Mouse (Mus musculus) bone marrow, adult 2 months (tissue): ENCODE data around the gene Ang2. TPM values are rescaled to one million over a fixed set of nuclear protein-coding genes. Genes with fewer than 3 reads are reported as not detected.

Experiments used
- H3K27ac ChIP-seq: fragments of 200-500 bp; 2 replicates; pipeline ENCODE4 v1.5.1; 2012; ENCODE audit warnings: low read depth, mild to moderate bottlenecking, control low read depth, inconsistent platforms, low read length; ENCODE audit not compliant: control insufficient read depth, poor library complexity, insufficient read depth
- H3K4me1 ChIP-seq: fragments of 200-500 bp; 2 replicates; pipeline ENCODE4 v1.6.1; 2011; ENCODE audit warnings: low read length; ENCODE audit not compliant: control insufficient read depth, insufficient read depth
- H3K4me3 ChIP-seq: fragments of 200-500 bp; replicated peaks from 2 replicates; pipeline ENCODE3; 2011; ENCODE audit warnings: mild to moderate bottlenecking, low read depth, low read length, control low read depth; ENCODE audit not compliant: control insufficient read depth
- CTCF ChIP-seq: fragments of 200-500 bp; IDR thresholded peaks from 2 replicates; pipeline ENCODE4 v1.5.1; 2011; ENCODE audit warnings: low read length, control low read depth; ENCODE audit not compliant: control insufficient read depth, insufficient read depth
- POLR2A ChIP-seq: fragments of 200-500 bp; IDR thresholded peaks from 2 replicates; pipeline ENCODE4 v1.6.1; 2011; ENCODE audit warnings: low read depth, mild to moderate bottlenecking, control low read depth, low read length, borderline replicate concordance; ENCODE audit not compliant: control insufficient read depth
- WGBS: fragments of 180-500 bp; shearing (Covaris S2); methylation state at CpG from one replicate; pipeline ENCODE4 v1.1.7; 2018; 5-methylcytosine and 5-hydroxymethylcytosine counted together
- polyA plus RNA-seq: library from polyadenylated mRNA; stranded (reverse); fragments of >200 nt; gene quantifications from 2 replicates; pipeline ENCODE4 v1.2.4, GENCODE M21; 2011; ENCODE audit warnings: low replicate concordance; ENCODE audit not compliant: missing spikeins, insufficient read depth, insufficient read length

Ang2 gene
- polyA plus RNA-seq, 1 experiment: not detected

GRCm38 (mm10) chr14:51156736-51157068, 42.2 kb downstream of the Ang2 start:
- Histone ChIP-seq H3K27ac (no peak overlapping the region), H3K4me1 (peaks cover 1% of the 10 kb centered on the region; the same call in 1 of the 2 replicates), H3K4me3 (no peak overlapping the region)
- 16% methylated on average over 4 of the region's 4 CpGs for WGBS
- TF ChIP-seq CTCF: no peak
- no peak for TF ChIP-seq POLR2A

GRCm38 (mm10) chr14:51156056-51156735, 42.8 kb downstream of the Ang2 start:
- H3K4me3 ChIP-seq: no peak overlapping the region
- TF ChIP-seq POLR2A: no peak
- no peak for TF ChIP-seq CTCF

GRCm38 (mm10) chr14:51152249-51152870, 46.6 kb downstream of the Ang2 start:
- TF ChIP-seq POLR2A: no peak
- no peak for TF ChIP-seq CTCF
- Histone ChIP-seq H3K4me3 (no peak overlapping the region), H3K4me1 (peaks cover 1% of the 10 kb centered on the region; the same call in 1 of the 2 replicates), H3K27ac (no peak overlapping the region)
- WGBS: 72% methylated on average over 5 of the region's 5 CpGs

More at GRCm38 (mm10) chr14:51156056-51156735, 42.8 kb downstream of the Ang2 start:
- Histone ChIP-seq H3K27ac (no peak overlapping the region), H3K4me1 (peaks cover 1% of the 10 kb centered on the region; the same call in 1 of the 2 replicates)
- WGBS: 69% methylated on average over 5 of the region's 5 CpGs

GRCm38 (mm10) chr14:51150206-51150831, 48.6 kb downstream of the Ang2 start:
- WGBS: 78% methylated on average over 3 of the region's 3 CpGs
- TF ChIP-seq POLR2A (no peak), CTCF (no peak)
- Histone ChIP-seq H3K4me1 (no peaks in the 10 kb centered on the region; the same call in 1 of the 2 replicates), H3K27ac (no peak overlapping the region), H3K4me3 (no peak overlapping the region)

- no peak overlapping the region for H3K4me3 ChIP-seq
- 70% methylated on average over 5 of the region's 5 CpGs for WGBS
- no peaks in the 10 kb centered on the region; the same call in 1 of the 2 replicates for H3K4me1 ChIP-seq
- TF ChIP-seq POLR2A (no peak), CTCF (no peak)
- H3K27ac ChIP-seq: no peak overlapping the region
These were observed 49.8 kb downstream of the Ang2 start for GRCm38 (mm10) chr14:51149164-51149563.

- 84% methylated on average over 3 of the region's 3 CpGs for WGBS
- Histone ChIP-seq H3K4me1 (no peaks in the 10 kb centered on the region; the same call in 1 of the 2 replicates), H3K4me3 (no peak overlapping the region), H3K27ac (no peak overlapping the region)
- TF ChIP-seq CTCF: no peak
These were observed 50.9 kb downstream of the Ang2 start for GRCm38 (mm10) chr14:51148006-51148405.

GRCm38 (mm10) chr14:51146685-51147084, 52.3 kb downstream of the Ang2 start, which contains the start of gene Rnase1:
Gene Rnase1, minus strand, starts transcription at chr14:51146785.
- 83% methylated on average over 2 of the region's 2 CpGs for WGBS
- TF ChIP-seq CTCF: no peak
- TF ChIP-seq POLR2A: no peak
- no peak within 1 kb of the TSS for H3K27ac ChIP-seq
- H3K4me1 ChIP-seq: no peaks in the 10 kb centered on the region; the same call in 1 of the 2 replicates
- H3K4me3 ChIP-seq: no peak within 1 kb of the TSS

- H3K4me1 ChIP-seq: no peaks in the 10 kb centered on the region; the same call in 1 of the 2 replicates
- no peak overlapping the region for H3K4me3 ChIP-seq
- TF ChIP-seq POLR2A (no peak), CTCF (no peak)
- H3K27ac ChIP-seq: no peak overlapping the region
- WGBS: 86% methylated on average over 6 of the region's 6 CpGs
These were observed 53.4 kb downstream of the Ang2 start for GRCm38 (mm10) chr14:51145521-51145920.

Other genes starting within 250 kb of the Ang2 start
- 70.8 and 109 TPM in 2 replicates for gene Pnp2, start 243.2 kb downstream of the Ang2 start, polyA plus RNA-seq
- gene Rnase10, start 191.4 kb downstream of the Ang2 start, polyA plus RNA-seq: not detected in 2 replicates
- not detected in 2 replicates for gene Rnase9, start 157.3 kb downstream of the Ang2 start, polyA plus RNA-seq
- not detected in 2 replicates for gene Rnase11, start 149.0 kb downstream of the Ang2 start, polyA plus RNA-seq
- gene Rnase12, start 141.5 kb downstream of the Ang2 start, polyA plus RNA-seq: 4.9 TPM in 1 of 2 replicates, not detected in the other
- not detected in 2 replicates for gene Olfr750, start 124.7 kb downstream of the Ang2 start, polyA plus RNA-seq
- 3.1 and 8.7 TPM in 2 replicates for gene Rnase4, start 108.1 kb downstream of the Ang2 start, polyA plus RNA-seq
- gene Ang, start 108.0 kb downstream of the Ang2 start, polyA plus RNA-seq: 4.4 and 7.2 TPM in 2 replicates
- not detected in 2 replicates for gene Eddm3b, start 84.7 kb downstream of the Ang2 start, polyA plus RNA-seq
- 11.6 and 19.4 TPM in 2 replicates for gene Rnase6, start 75.2 kb downstream of the Ang2 start, polyA plus RNA-seq
- not detected in 2 replicates for gene Rnase1, start 52.4 kb downstream of the Ang2 start, polyA plus RNA-seq
- gene Rnase2b, start 36.9 kb downstream of the Ang2 start, polyA plus RNA-seq: not detected in 2 replicates
- gene Ear14, start 4.2 kb upstream of the Ang2 start, polyA plus RNA-seq: not detected in 2 replicates
- 1.5 TPM in 1 of 2 replicates, not detected in the other for gene Rnase2a, start 57.0 kb upstream of the Ang2 start, polyA plus RNA-seq
- gene Gm7247, start 162.6 kb upstream of the Ang2 start, polyA plus RNA-seq: not detected in 2 replicates
- gene Vmn2r88, start 211.7 kb upstream of the Ang2 start, polyA plus RNA-seq: not detected in 2 replicates